Mouse (Mus musculus) Patski (cell line): ENCODE measurements around the gene Acad10. TPM values are rescaled to one million over a fixed set of nuclear protein-coding genes. Genes with fewer than 3 reads are reported as not detected.
"Not testable (repeated sequence)": the region's sequence is repeated elsewhere in the genome, so short reads cannot be mapped to it uniquely, and the experiment has no call there.

Source experiments
- ATAC-seq: fragments of 100-300 bp; one replicate; pipeline ENCODE4 v1.8.0; 2021
- CTCF ChIA-PET: fragments of 350-600 bp; sonication (Branson Sonifier 250); formaldehyde crosslinking; loops from one replicate; lab custom pipeline; 2022; ENCODE audit warnings: inconsistent platforms; lab: Charles Lee
- POLR2A ChIA-PET: fragments of 350-600 bp; sonication (Branson Sonifier 250); formaldehyde crosslinking; loops from one replicate; lab custom pipeline; 2022; ENCODE audit warnings: antibody characterized with exemption, inconsistent platforms; lab: Charles Lee
- DNase-seq: peaks from one replicate; pipeline ENCODE4 v3.0.0-alpha.2; 2011; ENCODE audit warnings: low read depth, low spot score
- H3K27me3 ChIP-seq: fragments of 371-371 bp; one replicate; pipeline ENCODE4 v1.5.1; 2021
- CTCF ChIP-seq: fragments of 100-300 bp; IDR thresholded peaks from one replicate; pipeline ENCODE4 v1.5.1; 2021
- in situ Hi-C: fragments of 300-500 bp; cut with MboI; formaldehyde crosslinking; loops from 3 replicates; pipeline ENCODE4 v1.11.1; 2018; ENCODE audit warnings: low pct_unique_long_range_greater_than_20kb, mixed read lengths
- polyA plus RNA-seq: library from polyadenylated mRNA; unstranded; gene quantifications from one replicate; pipeline ENCODE4 v1.2.3, GENCODE M21; 2021

Acad10 gene
- polyA plus RNA-seq, 1 experiment from 2014 or later = 34.7 TPM

DNA sequence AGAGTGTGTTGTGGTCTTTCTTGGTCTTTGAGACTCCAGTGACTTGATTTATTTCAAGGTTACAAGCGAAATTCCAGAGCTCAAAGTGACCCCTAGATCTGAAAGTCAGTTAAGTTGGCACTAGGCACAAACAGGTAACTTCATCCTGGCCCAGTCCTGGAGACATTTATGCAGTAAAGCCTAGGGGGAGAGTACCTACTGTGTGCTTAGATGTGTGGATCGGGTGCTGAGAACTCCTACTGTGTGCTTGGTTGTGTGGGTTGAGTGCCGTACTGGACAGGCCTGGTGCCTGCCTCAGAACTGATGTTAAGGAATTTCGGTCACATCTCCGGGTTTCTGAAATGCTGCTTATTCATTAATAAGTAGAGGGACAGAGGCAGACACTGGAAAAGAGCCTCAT lies 1.2 kb upstream of the Acad10 start:
- CTCF ChIA-PET = interaction anchor here (0.8 kb wide), 1 partner anchor 22 kb away, joined by 4 read pairs; no protein-coding TSS in a partner anchor

DNA sequence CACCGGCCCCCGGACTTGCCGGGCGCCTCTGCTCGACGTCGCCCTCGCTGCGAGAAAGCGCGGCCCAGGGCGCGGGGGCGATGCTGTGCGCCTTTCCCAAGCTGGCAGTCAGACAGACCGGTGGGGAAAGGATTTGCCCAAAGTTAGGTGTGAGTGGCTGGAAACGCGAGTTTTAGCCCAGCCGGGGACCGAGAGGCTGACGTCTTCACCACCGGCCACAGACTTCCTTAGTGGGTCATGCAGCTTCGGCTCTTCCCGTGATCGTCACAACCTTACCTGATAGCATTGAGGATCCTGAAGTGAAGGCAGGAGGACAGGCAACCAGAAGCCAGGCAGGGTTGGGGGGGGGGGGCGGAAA lies 562 bp upstream of the Acad10 start:
- DNase-seq (no peak), ATAC-seq (peak; percentile 29)
- no peak for TF ChIP-seq CTCF
- in situ Hi-C loops = no loop called here
- ChIA-PET CTCF (interaction anchor here (0.8 kb wide), 1 partner anchor 23 kb away, joined by 4 read pairs; no protein-coding TSS in a partner anchor), POLR2A (interaction anchor here (0.6 to 1.1 kb wide), 5 partner anchors 8 to 187 kb away, joined by 3 to 6 read pairs (median 3); no protein-coding TSS in a partner anchor)
- no peaks in the 10 kb centered on the region for H3K27me3 ChIP-seq

More for the DNA sequence above, 1.2 kb upstream of the Acad10 start:
- POLR2A ChIA-PET = interaction anchor here (0.7 to 1.1 kb wide), 2 partner anchors 39 to 149 kb away, joined by 3 to 4 read pairs; no protein-coding TSS in a partner anchor
- no peak for ATAC-seq
- H3K27me3 ChIP-seq = no peaks in the 10 kb centered on the region
- in situ Hi-C loops = no loop called here
- no peak for DNase-seq
- no peak for TF ChIP-seq CTCF

DNA sequence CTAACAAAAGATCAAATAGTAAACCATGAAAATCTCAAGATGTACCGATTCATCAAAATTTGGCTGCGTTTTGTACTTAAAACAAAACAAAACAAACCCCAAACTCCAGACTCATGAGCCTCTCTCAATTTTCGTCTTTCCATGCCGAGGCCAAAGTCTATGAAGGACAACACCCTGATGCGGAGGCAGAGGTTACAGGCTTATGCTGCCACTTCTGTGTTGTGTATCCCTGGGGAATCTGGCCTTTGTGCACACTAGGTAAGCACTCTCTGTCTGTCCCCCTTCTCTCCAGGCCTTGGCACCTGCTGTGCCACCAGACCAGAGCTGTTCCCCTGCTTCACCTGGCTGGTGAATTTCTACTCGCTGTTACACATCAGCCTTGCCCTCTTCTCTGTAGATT lies 2.7 kb downstream of the Acad10 start:
- ATAC-seq, CTCF ChIA-PET, H3K27me3 ChIP-seq, DNase-seq, in situ Hi-C loops, POLR2A ChIA-PET: not testable (repeated sequence)

DNA sequence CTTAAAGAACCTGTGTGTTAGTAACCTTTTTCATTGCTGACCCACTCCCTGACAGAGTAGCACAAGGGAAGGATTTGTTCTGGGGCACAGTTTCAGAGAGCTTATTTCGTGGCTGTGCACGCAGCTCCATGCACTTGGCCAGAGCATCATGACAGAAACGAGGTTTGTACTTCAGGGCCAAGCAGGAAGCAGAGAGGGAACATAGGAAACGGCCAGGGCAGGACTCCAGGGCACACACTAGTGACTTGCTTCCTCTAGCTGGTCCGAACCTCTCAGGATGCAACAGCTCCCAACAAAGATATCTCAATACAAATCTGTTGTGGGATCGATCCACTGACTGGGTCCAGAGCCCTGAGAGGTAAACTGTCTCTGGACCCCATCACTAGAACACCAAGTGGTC lies 3.4 kb downstream of the Acad10 start:
- DNase-seq = not testable (repeated sequence)

DNA sequence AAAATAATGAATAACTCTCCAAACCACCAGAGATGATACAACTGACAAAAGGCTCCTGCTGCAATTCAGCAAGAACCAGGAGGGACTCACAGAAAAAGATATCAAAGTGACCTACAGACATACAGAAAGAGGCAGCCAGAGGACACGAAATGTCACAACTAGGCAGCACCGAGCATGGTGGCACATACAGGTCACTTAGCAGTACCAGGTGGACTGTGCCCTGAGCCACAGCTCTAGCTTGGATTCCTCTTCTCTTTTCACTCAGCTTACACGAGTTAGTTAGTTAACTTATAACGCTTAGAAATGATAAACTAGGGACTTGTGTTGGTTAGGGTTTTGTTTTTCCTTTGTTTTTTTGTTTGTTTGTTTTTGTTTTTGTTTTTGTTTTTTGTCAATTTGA lies 5.8 kb downstream of the Acad10 start:
- ATAC-seq = no peak
- no peak for DNase-seq
- in situ Hi-C loops = no loop called here
- no peaks in the 10 kb centered on the region for H3K27me3 ChIP-seq
- POLR2A ChIA-PET = no interaction called here
- CTCF ChIA-PET = no interaction called here
- no peak for TF ChIP-seq CTCF

More for the DNA sequence above, 3.4 kb downstream of the Acad10 start:
- ATAC-seq, H3K27me3 ChIP-seq, POLR2A ChIA-PET, CTCF ChIA-PET, in situ Hi-C loops: not testable (repeated sequence)

DNA sequence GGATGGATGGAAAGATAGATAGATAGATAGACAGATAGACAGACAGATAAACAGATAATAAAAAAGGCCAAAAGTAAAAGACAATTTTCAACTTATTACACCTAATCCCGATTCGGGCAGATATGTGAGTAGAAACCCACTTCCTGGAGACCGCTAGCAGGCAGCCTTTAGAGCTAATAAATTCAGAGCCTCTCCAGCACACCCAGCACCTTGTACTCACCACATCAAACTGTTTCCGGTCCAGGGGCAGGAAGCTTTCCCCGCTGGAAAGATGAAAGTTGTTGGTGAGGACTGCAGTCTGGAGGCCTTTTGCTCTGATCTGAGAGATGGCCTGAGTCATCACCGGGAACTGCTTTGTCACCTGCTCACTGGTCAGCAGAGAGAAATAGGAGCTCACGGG lies 11.2 kb downstream of the Acad10 start:
- no peak for DNase-seq
- ChIA-PET CTCF (interaction anchor here (1.2 kb wide), 1 partner anchor 21 kb away, joined by 3 read pairs; no protein-coding TSS in a partner anchor), POLR2A (no interaction called here)
- TF ChIP-seq CTCF = no peak
- H3K27me3 ChIP-seq = no peaks in the 10 kb centered on the region
- in situ Hi-C loops = no loop called here
- no peak for ATAC-seq

DNA sequence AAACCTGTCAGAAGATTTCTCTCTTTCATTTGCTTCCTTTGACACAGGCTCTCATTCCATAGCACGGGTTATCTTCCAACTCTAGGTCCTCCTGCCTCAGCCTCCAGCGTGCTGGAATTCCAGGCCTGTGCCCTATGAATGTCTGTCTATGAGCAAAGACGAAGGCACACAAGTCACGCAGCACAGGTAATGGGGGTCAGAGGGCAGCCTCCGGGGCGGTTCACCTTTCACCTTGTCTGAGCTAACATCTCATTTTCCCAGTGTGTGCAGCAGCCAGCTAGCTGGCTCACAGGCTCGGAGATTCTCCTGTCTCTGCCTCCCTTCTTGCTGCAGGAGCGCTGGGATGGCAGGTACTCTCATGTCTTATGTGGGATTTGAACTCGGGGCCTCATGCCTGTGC lies 20.7 kb downstream of the Acad10 start:
- TF ChIP-seq CTCF = no peak
- CTCF ChIA-PET = no interaction called here
- DNase-seq = no peak
- POLR2A ChIA-PET = no interaction called here
- in situ Hi-C loops = no loop called here
- no peaks in the 10 kb centered on the region for H3K27me3 ChIP-seq
- ATAC-seq = no peak

DNA sequence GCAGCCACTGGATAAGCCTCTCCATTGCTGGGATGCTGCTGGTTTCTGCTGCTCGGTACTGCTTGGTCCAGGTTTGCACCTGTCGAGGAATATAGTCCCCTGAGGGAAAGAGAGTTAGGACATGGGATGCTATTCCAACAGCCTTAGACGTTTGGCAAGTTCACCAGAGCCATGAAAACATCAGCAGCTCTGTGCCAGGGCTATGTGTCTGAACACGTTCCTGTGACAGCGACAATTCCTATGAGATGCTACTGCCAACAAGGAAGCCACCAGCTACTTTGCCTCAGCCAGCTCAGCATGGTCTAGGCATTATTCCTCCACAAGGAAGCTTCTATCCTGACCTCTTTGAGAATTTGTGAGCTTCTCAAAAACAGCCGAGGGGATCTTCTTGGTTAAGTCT lies 23.0 kb downstream of the Acad10 start:
- no peaks in the 10 kb centered on the region for H3K27me3 ChIP-seq
- in situ Hi-C loops = no loop called here
- TF ChIP-seq CTCF = no peak
- ATAC-seq = no peak
- no peak for DNase-seq
- CTCF ChIA-PET = interaction anchor here (1.7 kb wide), 1 partner anchor 10 kb away, joined by 8 read pairs; no protein-coding TSS in a partner anchor
- POLR2A ChIA-PET = no interaction called here

DNA sequence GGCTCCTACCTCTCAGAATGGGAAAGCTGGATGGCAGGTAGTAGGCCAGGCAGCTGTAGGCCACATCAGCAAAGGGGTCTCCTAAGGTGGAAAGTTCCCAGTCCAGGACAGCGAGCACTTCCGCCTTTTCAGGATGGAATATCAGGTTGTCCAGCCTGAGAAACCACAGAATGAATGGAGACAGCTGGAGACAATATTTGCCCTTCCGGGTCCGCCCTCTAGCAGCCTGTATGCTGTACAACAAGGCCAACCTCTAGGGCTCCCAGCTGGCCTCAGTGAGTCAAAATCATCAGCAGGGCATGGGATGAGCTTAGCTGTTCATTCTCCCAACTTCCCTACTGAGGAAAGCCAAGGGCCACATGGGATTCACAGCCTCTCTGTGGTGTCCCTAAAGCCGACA lies 25.6 kb downstream of the Acad10 start:
- DNase-seq = no peak
- in situ Hi-C loops = no loop called here
- TF ChIP-seq CTCF = no peak
- no peak for ATAC-seq
- H3K27me3 ChIP-seq = no peaks in the 10 kb centered on the region
- ChIA-PET CTCF (no interaction called here), POLR2A (no interaction called here)

DNA sequence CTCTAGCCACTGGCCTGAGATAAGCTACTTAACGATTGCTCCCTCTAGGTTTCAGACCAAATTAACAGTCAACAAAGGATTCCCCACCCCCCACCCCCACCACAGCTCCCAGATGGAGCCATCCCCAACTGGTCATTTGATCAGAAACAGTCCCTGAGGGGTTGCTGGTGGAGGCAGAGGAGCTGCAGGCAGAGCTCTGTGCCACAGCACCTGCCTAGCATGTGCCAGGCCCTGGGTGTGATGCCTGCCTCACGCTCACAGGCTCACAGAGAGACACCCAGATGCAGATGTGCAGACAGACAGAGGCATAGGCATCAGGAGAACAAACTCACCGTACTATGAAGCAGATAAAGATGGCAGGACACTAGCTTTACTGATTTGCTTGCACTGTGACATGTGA lies 27.5 kb downstream of the Acad10 start:
- TF ChIP-seq CTCF = no peak
- ATAC-seq = no peak
- in situ Hi-C loops = no loop called here
- no peak for DNase-seq
- CTCF ChIA-PET = no interaction called here
- POLR2A ChIA-PET = no interaction called here
- H3K27me3 ChIP-seq = no peaks in the 10 kb centered on the region

DNA sequence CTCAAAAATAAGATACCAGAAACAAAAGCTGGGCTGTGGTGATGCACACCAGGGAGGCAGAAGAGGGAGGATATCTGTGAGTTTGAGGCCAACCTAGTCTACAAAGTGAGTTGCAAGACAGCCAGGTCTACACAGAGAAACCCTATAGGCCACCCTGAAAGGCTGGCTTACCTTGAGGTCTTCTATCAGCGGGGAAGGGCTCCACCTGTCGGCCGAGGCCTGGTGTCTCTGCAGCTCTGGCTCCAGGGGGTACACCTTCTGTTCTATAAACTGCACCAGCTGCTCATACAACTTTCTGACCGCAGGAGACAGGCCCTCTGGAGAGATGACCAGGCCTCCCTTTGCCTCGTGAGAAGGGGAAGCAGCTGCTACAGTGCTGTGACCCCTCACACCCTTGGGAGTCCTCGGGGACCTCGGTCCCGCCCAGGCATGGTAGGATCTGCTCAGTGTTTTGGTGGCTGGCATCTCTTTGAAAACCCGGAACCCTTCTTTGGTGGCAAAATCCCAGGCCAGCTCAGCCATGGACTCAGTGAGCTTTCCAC lies 29.1 kb downstream of the Acad10 start:
- ATAC-seq, in situ Hi-C loops, DNase-seq, POLR2A ChIA-PET, H3K27me3 ChIP-seq: not testable (repeated sequence)
- CTCF ChIA-PET = interaction anchor here (1.6 kb wide), 1 partner anchor 16 kb away, joined by 4 read pairs; no protein-coding TSS in a partner anchor
